Mouse (Mus musculus): Measurements from ENCODE around the gene Adamts2.

Adamts2 gene

DNA sequence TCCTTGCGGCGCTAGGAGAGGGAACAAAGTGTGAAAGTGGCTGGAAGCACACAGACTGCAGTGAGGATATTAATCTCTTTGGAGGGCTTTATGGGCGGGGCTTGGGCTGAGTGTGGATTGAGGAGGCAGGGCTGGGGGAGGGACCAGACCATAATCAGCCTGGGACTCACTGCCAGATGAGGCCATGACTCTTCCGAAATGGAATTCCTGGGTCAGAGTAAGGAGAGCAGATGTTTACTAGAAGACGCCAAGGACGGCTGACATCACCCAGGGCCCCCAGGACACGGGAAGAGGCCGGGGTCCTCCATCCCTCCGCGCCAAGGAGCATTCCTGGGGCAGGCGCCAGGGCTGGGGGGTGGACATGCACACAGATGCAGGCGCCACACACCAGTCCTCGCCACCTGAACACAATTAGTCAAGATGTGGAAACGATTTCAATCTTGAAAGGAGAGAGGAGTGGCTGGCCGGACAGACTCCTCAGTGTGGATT, 20.4 kb downstream of the Adamts2 start:
- DNase-seq (ENCODE audit: extremely low spot score, low spot score): peak; percentile 56

GRCm38 (mm10) chr11:50623806-50624205, 21.9 kb downstream of the Adamts2 start:
- no peak for DNase-seq (ENCODE audit: extremely low spot score, low spot score)

- DNase-seq (ENCODE audit: extremely low spot score, low spot score): no peak
These were observed 22.4 kb downstream of the Adamts2 start for GRCm38 (mm10) chr11:50624239-50624638.

GRCm38 (mm10) chr11:50624720-50625119, 22.8 kb downstream of the Adamts2 start:
- no peak for DNase-seq (ENCODE audit: extremely low spot score, low spot score)

DNA sequence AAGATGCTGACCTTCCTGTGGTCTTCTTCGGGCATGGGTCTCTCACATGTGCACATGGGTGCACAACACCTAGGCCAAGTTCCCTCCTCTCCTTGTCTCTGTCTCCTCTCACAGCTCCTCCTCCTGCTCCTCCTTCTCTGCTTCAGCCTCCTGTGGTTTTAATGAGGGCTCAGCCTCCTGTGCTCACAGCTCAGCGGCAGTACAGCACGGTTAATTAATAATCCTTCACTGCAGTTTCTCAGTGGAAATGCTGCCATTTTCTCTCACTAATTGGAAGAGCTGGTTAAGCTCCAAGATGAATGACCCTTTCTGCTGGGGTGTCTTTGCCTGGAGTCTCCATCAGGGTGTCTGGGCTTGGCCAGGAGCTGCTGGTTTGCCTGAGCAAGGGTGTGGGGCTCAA, 27.0 kb downstream of the Adamts2 start:
- DNase-seq (ENCODE audit: extremely low spot score, low spot score): no peak

DNA sequence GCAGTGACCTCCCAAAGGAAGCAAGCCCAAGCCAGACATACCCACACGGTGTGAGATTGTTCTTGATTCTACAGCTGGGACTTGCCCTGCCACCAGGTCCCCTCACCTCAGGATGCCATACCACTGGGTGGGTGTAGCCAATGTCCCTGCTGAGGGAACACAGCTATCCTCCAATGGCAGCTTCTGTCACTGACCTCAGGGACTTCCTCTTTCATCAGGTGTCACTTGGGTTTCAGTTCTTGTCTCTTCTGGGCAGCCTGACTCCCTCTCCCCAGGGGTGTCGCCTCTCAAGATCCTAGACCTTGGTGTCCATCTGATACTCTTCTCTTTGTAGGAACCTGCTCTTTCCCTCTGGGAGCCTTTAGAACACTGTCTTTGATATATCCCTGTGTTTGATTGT, 28.6 kb downstream of the Adamts2 start:
- no peak for DNase-seq (ENCODE audit: extremely low spot score, low spot score)

DNA sequence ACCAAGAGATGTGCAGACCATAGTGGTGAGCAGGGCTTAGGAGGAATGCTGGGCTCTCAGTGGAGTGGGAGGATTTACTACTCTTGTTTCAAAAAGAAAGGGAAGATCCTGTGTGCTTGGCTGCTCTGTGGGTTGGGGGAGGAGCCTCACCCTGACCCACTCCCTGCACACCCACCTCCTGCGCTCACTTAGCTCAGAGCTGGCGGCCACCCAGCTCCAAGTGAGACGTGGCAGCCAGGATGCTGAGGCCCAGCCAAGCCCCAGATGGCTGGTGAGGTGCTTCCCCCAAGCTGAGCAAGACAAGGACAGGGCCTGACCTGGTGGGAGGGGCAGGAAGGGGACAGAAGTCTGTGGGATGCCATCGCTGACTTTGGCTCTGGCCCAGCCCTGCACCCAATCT, 30.4 kb downstream of the Adamts2 start:
- no peak for DNase-seq (ENCODE audit: extremely low spot score, low spot score)

DNA sequence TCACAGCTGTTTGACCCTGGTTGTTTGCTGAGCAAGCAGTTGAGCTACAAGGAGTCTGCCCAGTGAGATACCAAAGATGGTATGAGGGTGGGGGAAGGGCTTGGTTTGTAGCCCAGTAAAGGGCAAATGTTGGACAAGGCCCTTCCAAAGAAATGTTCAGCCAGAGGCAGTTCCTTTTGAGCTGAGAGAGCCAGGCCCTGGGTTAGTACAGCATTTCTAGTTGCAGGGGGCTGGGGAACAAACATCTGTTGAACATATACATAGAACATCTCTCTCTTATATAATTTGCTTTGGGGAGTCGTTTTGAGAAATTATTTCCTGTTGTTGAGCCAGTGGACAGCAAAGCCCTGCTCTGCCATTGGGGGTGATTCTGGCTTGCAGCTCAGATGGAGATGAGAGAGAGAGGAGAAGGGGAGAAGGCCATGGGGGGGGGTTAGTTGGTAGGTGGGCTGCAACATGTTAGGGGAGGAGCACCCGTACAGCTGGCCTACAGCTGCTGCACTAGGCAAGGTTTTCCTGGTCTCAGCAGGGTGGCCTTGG, 33.2 kb downstream of the Adamts2 start:
- DNase-seq (ENCODE audit: extremely low spot score, low spot score): no peak

DNA sequence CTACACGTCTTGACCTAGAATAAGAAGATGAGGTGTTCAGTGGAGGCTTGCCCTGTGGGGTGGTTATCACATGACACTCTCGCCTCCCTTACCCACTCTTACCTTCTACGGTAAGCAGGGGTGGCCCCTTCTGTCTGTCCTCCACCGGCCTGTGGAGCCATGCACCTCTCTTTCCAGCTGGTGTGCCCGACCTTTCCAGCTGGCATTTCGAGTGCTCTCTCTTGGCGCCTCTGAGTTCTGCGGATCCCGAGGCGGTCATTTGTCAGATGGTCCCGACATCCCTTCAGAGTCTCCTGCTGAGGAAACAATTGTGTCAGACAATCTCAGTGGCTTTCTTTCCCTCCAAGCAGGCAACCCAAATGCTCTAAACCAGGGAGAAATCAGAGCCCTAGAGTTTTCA, 35.1 kb downstream of the Adamts2 start:
- no peak for DNase-seq (ENCODE audit: extremely low spot score, low spot score)

DNA sequence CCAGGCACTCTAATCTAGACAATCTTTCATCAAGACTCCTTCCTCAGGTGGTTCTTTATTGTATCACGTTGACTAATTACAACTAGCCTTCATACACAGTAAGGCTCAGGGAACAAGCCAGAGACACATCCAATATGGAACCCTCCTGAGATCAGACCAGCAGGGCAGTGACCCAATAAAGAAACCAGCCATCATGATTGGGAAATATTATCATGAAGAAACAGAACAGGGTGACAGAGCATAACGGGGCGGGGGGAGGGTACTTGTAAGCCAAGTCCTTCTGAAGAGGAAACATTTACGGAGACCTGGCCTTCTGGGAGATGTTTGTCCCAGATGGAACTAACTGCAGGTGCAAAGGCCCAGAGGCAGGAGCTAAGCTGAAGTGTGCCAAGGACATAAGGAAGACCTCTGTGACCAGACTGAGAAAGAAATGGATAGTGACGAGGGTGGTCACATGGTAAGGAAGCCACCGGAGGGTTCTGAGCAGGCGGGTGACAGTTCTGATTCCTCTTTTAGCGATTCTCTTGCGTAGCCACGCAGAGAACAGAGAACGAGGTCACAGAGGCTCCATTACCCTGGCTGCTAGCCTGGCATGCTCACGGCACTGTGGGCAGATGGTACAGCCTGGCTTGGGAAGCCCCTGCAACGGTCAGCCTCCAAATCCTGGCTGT, 36.4 kb downstream of the Adamts2 start:
- DNase-seq (ENCODE audit: extremely low spot score, low spot score): no peak

- no peak for DNase-seq (ENCODE audit: extremely low spot score, low spot score)
These were observed 37.0 kb downstream of the Adamts2 start for GRCm38 (mm10) chr11:50638868-50639220.

DNA sequence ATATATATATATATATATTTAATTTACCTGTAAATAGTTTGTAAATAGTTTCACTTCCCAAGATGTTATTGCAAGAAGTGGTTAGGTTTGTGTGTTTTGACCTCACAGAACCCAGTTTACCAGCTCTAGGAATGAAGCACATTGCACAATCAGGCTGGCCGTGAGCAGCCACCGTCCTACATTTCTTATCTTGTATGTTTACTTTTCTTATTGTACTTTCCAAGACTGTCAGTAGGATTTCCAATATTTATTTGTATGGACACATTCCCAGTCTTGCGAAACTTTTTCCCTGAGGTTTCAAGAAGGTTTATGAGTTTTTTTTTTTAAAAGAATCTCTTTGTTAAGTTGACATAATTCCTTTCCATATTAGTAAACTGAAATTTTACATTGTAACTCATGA, 40.7 kb downstream of the Adamts2 start:
- no peak for DNase-seq (ENCODE audit: extremely low spot score, low spot score)

DNA sequence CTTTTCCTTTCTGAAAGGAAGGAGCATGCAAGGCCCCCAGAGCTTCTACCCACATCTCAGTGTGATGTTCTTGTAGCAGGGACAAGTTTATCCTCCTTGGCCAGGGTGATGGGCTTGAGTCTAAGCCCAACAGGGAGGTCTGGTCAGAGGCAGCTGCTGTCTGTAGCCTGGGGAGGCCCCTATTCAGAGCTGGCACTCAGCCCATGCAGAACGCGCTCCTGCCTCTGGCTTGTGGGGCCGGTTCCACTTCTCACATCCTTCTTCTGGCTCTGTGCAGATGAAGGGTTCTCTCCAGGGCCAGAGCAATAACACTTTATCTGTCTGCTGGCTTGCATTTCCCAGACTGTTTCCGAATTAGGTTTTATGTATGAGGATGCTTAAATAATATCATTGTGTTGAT, 44.3 kb downstream of the Adamts2 start:
- no peak for DNase-seq (ENCODE audit: extremely low spot score, low spot score)

DNA sequence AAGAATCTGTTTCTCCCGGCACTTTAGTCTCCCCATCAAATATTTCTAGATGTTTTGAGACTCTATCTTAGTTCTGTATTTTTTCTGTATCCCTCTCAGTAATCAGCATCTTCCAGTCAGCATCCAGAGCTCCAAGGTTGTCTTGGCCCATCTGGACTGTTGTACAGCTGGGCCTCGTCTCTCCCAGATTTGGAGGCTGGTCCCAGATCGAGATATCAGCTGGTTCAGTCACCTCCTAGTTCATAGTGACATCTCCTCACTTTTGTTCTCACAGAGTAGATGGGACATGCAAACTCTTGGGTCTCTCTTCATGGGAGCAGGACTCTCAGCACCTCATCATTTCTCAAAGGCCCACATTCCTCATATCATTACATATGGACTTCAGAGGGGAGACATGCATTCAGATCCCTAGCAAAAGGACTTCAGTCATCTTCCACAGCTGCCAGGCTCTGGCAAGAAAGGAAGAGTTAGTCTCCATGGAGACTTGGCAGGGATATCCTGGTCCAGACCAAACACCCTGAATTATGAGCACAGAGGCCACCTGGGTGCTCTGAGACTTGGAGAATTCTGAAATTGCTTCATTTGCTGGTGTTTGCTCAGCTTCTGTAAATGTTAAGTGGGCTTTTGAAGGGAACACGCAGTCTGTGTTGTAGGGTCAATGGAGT, 46.4 kb downstream of the Adamts2 start:
- DNase-seq (ENCODE audit: extremely low spot score, low spot score): no peak

DNA sequence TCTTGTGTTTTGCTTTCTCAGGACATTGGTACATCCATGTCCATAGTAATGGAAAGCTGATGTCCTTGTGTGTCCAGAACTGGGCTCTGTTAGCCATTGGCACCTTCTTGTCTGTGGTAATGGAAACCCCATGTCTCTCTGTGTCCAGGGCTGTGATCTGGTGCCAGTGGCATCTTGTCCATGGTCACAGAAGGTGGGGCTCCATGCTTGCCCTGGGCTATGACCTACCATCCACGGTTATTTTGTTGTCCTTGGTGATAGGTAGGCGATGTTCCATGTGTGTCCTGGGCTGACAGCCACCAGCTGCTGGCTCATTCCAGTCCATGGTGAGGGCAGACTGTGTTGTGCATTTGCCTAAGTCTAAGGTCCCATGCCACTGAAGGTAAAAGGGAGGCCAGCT, 48.2 kb downstream of the Adamts2 start:
- DNase-seq (ENCODE audit: extremely low spot score, low spot score): no peak

DNA sequence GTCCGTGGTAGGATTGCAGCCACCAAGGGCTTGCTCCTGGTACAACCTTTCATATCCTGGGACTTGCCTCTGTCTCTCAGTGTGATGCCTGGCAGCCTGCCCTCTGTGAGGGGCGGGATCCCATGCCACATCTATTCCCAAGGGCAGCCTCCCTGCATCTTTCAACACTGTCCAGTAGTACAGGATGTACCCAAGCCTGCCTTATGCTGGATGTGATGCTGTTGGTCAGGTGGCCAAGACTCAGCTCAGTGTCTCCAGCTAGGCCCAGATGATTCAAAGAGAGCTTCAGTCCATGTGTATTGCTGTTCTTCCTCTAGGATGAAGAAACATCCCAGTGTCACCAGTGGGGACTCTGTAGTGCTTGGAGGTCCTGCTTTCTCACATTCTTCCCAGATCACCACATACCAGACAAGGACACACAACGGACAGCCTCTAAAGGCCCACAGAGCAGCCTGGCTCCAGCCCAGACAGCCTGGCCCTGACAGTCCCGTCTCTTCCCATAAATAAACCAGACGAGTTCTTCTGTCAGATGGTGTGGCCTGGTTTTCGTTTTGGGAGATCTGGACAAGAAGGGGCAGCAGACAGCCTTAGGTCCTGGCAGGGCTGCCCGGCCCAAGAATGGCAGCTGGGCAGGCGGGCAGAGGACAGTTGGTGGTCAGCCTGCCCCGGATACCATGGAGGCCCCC, 52.0 kb downstream of the Adamts2 start:
- no peak for DNase-seq (ENCODE audit: extremely low spot score, low spot score)

- DNase-seq (ENCODE audit: extremely low spot score, low spot score): no peak
These were observed 56.9 kb downstream of the Adamts2 start for GRCm38 (mm10) chr11:50658826-50659225.

GRCm38 (mm10) chr11:50662176-50662575, 60.3 kb downstream of the Adamts2 start:
- DNase-seq (ENCODE audit: extremely low spot score, low spot score): no peak

DNA sequence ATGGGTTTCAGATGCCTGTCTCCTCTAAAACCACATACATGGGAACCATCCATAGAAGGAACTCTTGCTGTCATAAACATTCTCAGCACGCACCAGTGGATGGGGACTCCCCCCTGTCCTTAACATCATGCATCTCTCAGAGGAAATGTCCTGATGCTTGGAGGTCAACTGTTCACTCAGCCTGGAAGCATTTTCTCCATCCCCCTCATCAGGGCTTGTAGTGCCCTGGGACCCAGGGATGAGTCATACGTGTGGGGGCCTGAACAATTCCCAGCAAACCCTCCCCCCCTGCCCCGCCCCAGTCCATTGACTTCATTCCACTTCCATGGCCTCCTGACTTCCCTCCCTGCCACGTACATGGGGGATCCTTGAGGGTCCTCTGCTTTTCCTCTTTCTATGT, 62.9 kb downstream of the Adamts2 start:
- no peak for DNase-seq (ENCODE audit: extremely low spot score, low spot score)

- no peak for DNase-seq (ENCODE audit: extremely low spot score, low spot score)
These were observed 67.9 kb downstream of the Adamts2 start for GRCm38 (mm10) chr11:50669542-50670362.

- DNase-seq (ENCODE audit: extremely low spot score, low spot score): no peak
These were observed 68.5 kb downstream of the Adamts2 start for GRCm38 (mm10) chr11:50670363-50670725.

DNA sequence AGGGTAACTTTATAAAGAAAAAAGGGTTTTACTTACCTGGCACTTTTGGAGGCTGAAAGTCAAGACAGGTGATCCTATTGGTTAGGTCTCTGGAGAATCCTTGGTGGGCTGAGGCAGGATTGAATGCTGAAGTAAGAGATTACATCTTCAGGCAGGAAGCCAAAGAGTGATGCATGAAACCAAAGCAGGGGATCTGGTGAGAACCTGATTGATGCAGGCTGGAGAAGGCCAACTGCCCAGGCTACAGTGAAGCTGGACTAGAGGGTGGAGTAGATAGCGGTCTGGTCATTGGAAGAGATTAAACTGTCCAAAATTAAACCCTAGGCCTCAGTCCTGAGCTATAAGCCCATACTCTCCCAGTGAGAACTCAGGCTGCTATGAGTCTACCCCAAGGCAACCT, 69.0 kb downstream of the Adamts2 start:
- no peak for DNase-seq (ENCODE audit: extremely low spot score, low spot score)

Measured in neural tube, embryonic 10.5 days (tissue).